Mouse (Mus musculus) duodenum, adult 2 months (tissue): ENCODE results near the gene Prr30. TPM values are rescaled to one million over a fixed set of nuclear protein-coding genes. Genes with fewer than 3 reads are reported as not detected.

Experiments
- polyA plus RNA-seq: library from polyadenylated mRNA; depleted of rRNA; stranded (reverse); fragments of >200 nt; gene quantifications from 2 replicates; pipeline ENCODE4 v1.2.3, GENCODE M21; 2012; ENCODE audit warnings: low replicate concordance; rRNA removed

Gene Prr30
- polyA plus RNA-seq: not detected in 2 replicates

DNA sequence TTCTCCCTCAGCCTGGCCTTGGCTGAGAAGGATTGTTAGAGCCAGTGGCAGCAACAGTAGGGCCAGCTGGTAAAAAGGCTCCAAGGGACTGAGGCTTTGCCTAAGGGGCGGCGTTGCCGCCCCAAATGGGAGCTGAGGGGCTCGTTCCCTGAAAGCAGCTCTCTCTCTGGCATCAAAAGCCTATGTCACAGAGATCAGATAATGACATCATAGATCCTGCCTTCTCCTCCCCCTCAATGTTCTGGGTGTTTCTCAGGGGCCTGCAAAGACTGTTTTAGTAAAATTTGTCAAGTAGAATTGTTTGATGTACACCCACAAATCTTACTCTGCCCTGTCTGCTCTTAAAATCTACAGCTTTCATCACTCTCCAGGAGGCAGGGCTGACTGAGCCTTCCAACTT lies at the start of gene Prr30:
TSS of gene Prr30 (minus strand) at position 101 of the 400 bp plus-strand sequence.

